Mouse (Mus musculus) embryonic facial prominence, embryonic 15.5 days (tissue): ENCODE results near the gene Tmem119. TPM values are rescaled to one million over a fixed set of nuclear protein-coding genes. Genes with fewer than 3 reads are reported as not detected.

Experiments
- ATAC-seq: fragments of 200-750 bp; cut with Nextera tagmentation; 2 replicates; pipeline ENCODE4 v1.8.0; 2017; ENCODE audit warnings: low read depth, moderate TSS enrichment; ENCODE audit not compliant: insufficient number of reproducible peaks, low FRiP score, low TSS enrichment
- H3K27ac ChIP-seq: fragments of 300-500 bp; sonication (generic); replicated peaks from 2 replicates; pipeline ENCODE4 v1.5.1; 2015; ENCODE audit warnings: mild to moderate bottlenecking, inconsistent platforms
- H3K27me3 ChIP-seq: fragments of 300-500 bp; sonication (generic); 2 replicates; pipeline ENCODE4 v1.6.1; 2015; ENCODE audit warnings: inconsistent platforms
- H3K36me3 ChIP-seq: fragments of 300-500 bp; sonication (generic); 2 replicates; pipeline ENCODE4 v1.6.1; 2015; ENCODE audit warnings: mild to moderate bottlenecking, inconsistent platforms
- H3K4me1 ChIP-seq: fragments of 300-500 bp; sonication (generic); 2 replicates; pipeline ENCODE4 v1.6.1; 2015; ENCODE audit warnings: inconsistent platforms
- H3K4me2 ChIP-seq: fragments of 300-500 bp; sonication (generic); replicated peaks from 2 replicates; pipeline ENCODE4 v1.6.1; 2015; ENCODE audit warnings: mild to moderate bottlenecking, inconsistent platforms
- H3K4me3 ChIP-seq: fragments of 300-500 bp; sonication (generic); replicated peaks from 2 replicates; pipeline ENCODE4 v1.5.1; 2015; ENCODE audit warnings: mild to moderate bottlenecking, inconsistent platforms
- H3K9ac ChIP-seq: fragments of 300-500 bp; sonication (generic); 2 replicates; pipeline ENCODE4 v1.6.1; 2015; ENCODE audit warnings: inconsistent platforms
- H3K9me3 ChIP-seq: fragments of 300-500 bp; sonication (generic); replicated peaks from 2 replicates; pipeline ENCODE4 v1.6.1; 2016; ENCODE audit warnings: inconsistent platforms
- WGBS: fragments of 180-500 bp; shearing (Covaris S2); methylation state at CpG from one replicate; pipeline ENCODE4 v1.1.7; 2015; 5-methylcytosine and 5-hydroxymethylcytosine counted together
- polyA plus RNA-seq: library from polyadenylated mRNA; unstranded; fragments of >200 nt; fragmentation: Nextera tagmentation; extraction: Ambion mirVana; gene quantifications from 2 replicates; pipeline ENCODE4 v1.2.1, GENCODE M21; 2015

The Tmem119 gene
- polyA plus RNA-seq, 1 experiment from 2014 or later: 197 TPM

GRCm38 (mm10) chr5:113776128-113776895, 24.0 kb downstream of the Tmem119 start:
- 88% methylated on average over 15 of the region's 15 CpGs for WGBS
- no peak overlapping the region for H3K9ac ChIP-seq
- H3K9me3 ChIP-seq: no peaks in the 10 kb centered on the region
- H3K4me3 ChIP-seq: no peak overlapping the region
- peaks cover 23% of the 10 kb centered on the region for H3K4me1 ChIP-seq
- H3K27me3 ChIP-seq: no peaks in the 10 kb centered on the region
- H3K36me3 ChIP-seq: peaks cover 34% of the 10 kb centered on the region
- ATAC-seq: no peak
- H3K27ac ChIP-seq: no peak overlapping the region; the same call in 1 of the 2 replicates
- H3K4me2 ChIP-seq: no peak overlapping the region

- no peak overlapping the region for H3K4me2 ChIP-seq
- no peaks in the 10 kb centered on the region for H3K9me3 ChIP-seq
- H3K36me3 ChIP-seq: peaks cover 34% of the 10 kb centered on the region
- ATAC-seq: no peak
- H3K9ac ChIP-seq: no peak overlapping the region
- H3K27me3 ChIP-seq: no peaks in the 10 kb centered on the region
- H3K4me3 ChIP-seq: no peak overlapping the region
- peaks cover 19% of the 10 kb centered on the region for H3K4me1 ChIP-seq
- H3K27ac ChIP-seq: no peak overlapping the region
- WGBS: 90% methylated on average over 10 of the region's 10 CpGs
These were observed 24.7 kb downstream of the Tmem119 start for GRCm38 (mm10) chr5:113775585-113775984.

DNA sequence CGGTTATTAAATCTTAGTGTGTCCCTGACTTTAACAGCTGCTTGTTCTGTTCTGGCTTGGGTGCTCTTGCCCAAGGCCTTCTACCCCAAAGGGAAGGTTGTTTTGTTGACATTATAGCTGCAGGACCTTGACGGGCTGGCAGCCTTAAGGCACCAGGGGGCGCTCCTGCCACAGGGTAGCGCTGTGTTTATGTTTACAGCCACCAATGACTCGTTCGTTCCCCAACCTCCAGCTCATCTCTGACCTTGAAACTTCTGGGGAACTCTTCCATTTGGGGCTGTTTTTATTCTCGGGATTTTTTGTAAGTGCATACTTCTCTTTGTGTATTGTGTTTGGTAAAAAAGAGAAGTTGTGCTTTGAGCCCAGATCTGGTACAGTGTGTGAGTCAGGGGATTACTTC, 26.7 kb downstream of the Tmem119 start:
- under 1% methylated on average over 7 of the region's 7 CpGs for whole genome bisulfite sequencing
- ATAC-seq: no peak; the same call in 1 of the 2 replicates
- peaks cover 37% of the 10 kb centered on the region for H3K36me3 ChIP-seq

GRCm38 (mm10) chr5:113772905-113773519, 27.3 kb downstream of the Tmem119 start:
- peak overlapping the region; percentile 91 for H3K4me2 ChIP-seq
- ATAC-seq: peak; percentile 14; the same call in 1 of the 2 replicates
- H3K27ac ChIP-seq: no peak overlapping the region; the same call in 1 of the 2 replicates
- peaks cover 43% of the 10 kb centered on the region for H3K36me3 ChIP-seq
- no peaks in the 10 kb centered on the region for H3K27me3 ChIP-seq
- H3K9me3 ChIP-seq: no peaks in the 10 kb centered on the region
- H3K4me3 ChIP-seq: peak overlapping the region; percentile 98
- peaks cover 28% of the 10 kb centered on the region for H3K4me1 ChIP-seq
- WGBS: 2% methylated on average over 38 of the region's 38 CpGs
- H3K9ac ChIP-seq: peak overlapping the region; percentile 59

More for the DNA sequence above, 26.7 kb downstream of the Tmem119 start:
- Histone ChIP-seq H3K4me3 (peak overlapping the region; percentile 98), H3K27ac (no peak overlapping the region; the same call in 1 of the 2 replicates), H3K27me3 (no peaks in the 10 kb centered on the region), H3K4me2 (peak overlapping the region; percentile 91), H3K9ac (no peak overlapping the region), H3K9me3 (no peaks in the 10 kb centered on the region), H3K4me1 (peaks cover 28% of the 10 kb centered on the region)

- ATAC-seq: peak; percentile 86
- peak within 1 kb of the TSS; percentile 97 for H3K9ac ChIP-seq
- H3K4me2 ChIP-seq: peak within 1 kb of the TSS; percentile 91
- H3K9me3 ChIP-seq: no peaks in the 10 kb centered on the region
- under 1% methylated on average over 49 of the region's 49 CpGs for WGBS
- peaks cover 28% of the 10 kb centered on the region for H3K4me1 ChIP-seq
- H3K36me3 ChIP-seq: peaks cover 46% of the 10 kb centered on the region
- H3K27me3 ChIP-seq: no peaks in the 10 kb centered on the region
- peak within 1 kb of the TSS; percentile 98 for H3K27ac ChIP-seq
- peak within 1 kb of the TSS; percentile 98 for H3K4me3 ChIP-seq
These were observed 27.8 kb downstream of the Tmem119 start, which contains the start of the genes Sart3 and Iscu for GRCm38 (mm10) chr5:113772450-113772895. Gene Sart3 (minus strand): TSS chr5:113772510. Gene Iscu (plus strand): TSS chr5:113772748.

DNA sequence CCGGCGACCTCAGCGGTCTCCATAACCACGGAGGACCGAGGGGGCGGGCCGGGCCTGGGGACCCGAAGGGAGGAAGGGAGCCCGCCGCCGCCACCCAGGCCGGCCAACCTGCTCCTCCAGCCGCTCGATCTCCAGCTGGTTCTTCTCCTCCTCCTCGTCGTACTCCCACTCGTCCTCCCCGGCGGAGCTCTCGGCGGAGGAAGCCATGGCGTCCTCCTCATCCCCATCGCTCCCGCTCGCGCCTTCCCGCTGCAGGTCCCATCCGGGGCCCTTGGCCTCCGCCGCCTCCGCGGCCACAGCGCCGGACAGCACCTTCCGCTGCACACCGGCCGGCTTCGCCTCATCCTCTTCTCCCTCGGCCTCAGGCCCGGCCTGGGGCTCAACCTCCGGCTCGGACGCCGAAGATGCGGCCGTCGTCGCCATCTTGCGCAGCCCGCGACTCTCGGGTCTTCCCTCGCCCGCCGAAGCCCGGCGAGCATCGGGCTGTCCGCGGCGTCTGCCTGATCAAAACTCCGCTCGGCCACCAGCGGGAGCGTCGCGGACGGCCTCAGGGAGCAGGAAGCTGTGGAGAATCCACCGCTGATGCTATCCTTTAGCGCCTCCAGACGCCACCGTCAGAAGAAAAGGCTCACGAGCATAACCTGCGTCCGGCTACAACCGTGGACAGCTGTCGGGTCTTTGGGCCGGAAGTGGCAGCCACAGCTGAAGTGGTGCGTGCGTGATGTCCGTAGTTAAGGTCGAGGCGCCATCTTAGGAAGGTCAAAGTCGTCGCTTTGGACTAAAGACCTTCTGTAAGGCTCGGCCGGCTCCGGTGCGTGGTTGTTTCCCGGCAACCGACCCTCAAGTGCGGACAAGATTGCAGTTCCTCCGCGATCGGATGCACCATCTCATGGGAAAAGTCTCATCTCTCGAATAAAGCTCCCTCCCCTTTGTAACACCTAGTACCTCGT, 28.8 kb downstream of the Tmem119 start:
- Histone ChIP-seq H3K27me3 (no peaks in the 10 kb centered on the region), H3K36me3 (peaks cover 48% of the 10 kb centered on the region), H3K4me2 (peak overlapping the region; percentile 91), H3K4me1 (peaks cover 28% of the 10 kb centered on the region), H3K9me3 (no peaks in the 10 kb centered on the region), H3K4me3 (peak overlapping the region; percentile 98), H3K9ac (peak overlapping the region; percentile 97), H3K27ac (peak overlapping the region; percentile 98)
- ATAC-seq: peak; percentile 79
- under 1% methylated on average over 96 of the region's 97 CpGs for WGBS

GRCm38 (mm10) chr5:113768806-113769205, 31.5 kb downstream of the Tmem119 start:
- 83% methylated on average over 8 of the region's 8 CpGs for WGBS

GRCm38 (mm10) chr5:113765641-113766526, 34.4 kb downstream of the Tmem119 start:
- no peak overlapping the region for H3K27ac ChIP-seq
- H3K9ac ChIP-seq: no peak overlapping the region
- H3K4me2 ChIP-seq: no peak overlapping the region
- ATAC-seq: no peak
- H3K4me3 ChIP-seq: no peak overlapping the region
- peaks cover 17% of the 10 kb centered on the region for H3K4me1 ChIP-seq
- 89% methylated on average over 13 of the region's 13 CpGs for WGBS
- peaks cover 63% of the 10 kb centered on the region for H3K36me3 ChIP-seq
- no peaks in the 10 kb centered on the region for H3K9me3 ChIP-seq
- H3K27me3 ChIP-seq: no peaks in the 10 kb centered on the region

More at GRCm38 (mm10) chr5:113768806-113769205, 31.5 kb downstream of the Tmem119 start:
- no peak overlapping the region for H3K27ac ChIP-seq
- no peak for ATAC-seq
- no peak overlapping the region for H3K4me2 ChIP-seq
- H3K9me3 ChIP-seq: no peaks in the 10 kb centered on the region
- no peak overlapping the region for H3K9ac ChIP-seq
- peaks cover 26% of the 10 kb centered on the region for H3K4me1 ChIP-seq
- no peaks in the 10 kb centered on the region for H3K27me3 ChIP-seq
- H3K4me3 ChIP-seq: no peak overlapping the region
- peaks cover 36% of the 10 kb centered on the region for H3K36me3 ChIP-seq

DNA sequence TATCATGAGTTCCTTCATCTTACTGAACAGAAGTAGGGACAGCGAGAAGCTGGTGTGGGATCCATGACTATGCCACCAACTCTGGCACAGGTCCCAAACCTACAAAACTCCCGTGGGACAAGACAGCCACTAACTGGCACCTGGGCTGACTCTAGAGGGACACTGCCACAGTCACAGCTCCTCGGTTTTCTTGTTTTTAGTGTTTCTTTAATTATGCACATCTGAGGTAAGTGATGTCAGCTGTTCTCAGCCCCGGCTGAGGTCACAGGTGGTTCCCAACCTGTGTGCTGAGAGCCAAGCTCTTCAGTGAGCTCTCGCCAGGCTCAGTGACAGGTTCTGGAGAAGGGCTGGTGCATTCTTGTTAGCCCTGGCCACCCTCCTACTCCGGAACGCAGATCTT, 35.9 kb downstream of the Tmem119 start:
- WGBS: 83% methylated on average over 7 of the region's 7 CpGs
- Histone ChIP-seq H3K27ac (no peak overlapping the region), H3K4me2 (no peak overlapping the region), H3K4me3 (no peak overlapping the region), H3K9me3 (no peaks in the 10 kb centered on the region), H3K9ac (no peak overlapping the region), H3K36me3 (peaks cover 76% of the 10 kb centered on the region), H3K27me3 (no peaks in the 10 kb centered on the region), H3K4me1 (peaks cover 3% of the 10 kb centered on the region)
- no peak for ATAC-seq

DNA sequence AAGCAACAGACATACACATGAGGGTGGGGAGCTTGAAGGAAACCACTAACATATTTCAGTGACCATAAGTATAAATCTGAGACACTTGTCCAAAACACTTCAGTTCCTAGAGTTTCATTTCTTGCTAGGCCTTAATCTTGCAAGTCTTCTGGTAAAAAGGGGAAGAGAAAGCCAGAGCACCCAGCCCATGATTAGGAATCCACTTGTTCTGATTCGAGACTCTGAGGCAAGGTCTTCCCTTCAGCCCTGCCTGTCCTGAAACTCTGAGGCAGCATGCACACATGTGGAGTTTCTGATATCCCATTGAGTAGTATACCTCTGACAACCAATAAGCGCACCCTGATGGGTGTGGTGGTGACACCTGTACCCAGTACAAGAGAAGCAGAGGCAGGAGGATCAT, 38.7 kb downstream of the Tmem119 start:
- ATAC-seq: no peak

More for the DNA sequence above, 38.7 kb downstream of the Tmem119 start:
- no peak overlapping the region for H3K27ac ChIP-seq
- H3K4me3 ChIP-seq: no peak overlapping the region
- no peaks in the 10 kb centered on the region for H3K4me1 ChIP-seq
- no peak overlapping the region for H3K9ac ChIP-seq
- peaks cover 81% of the 10 kb centered on the region for H3K36me3 ChIP-seq
- no peaks in the 10 kb centered on the region for H3K9me3 ChIP-seq
- H3K27me3 ChIP-seq: no peaks in the 10 kb centered on the region
- 92% methylated on average over 2 of the region's 2 CpGs for WGBS
- no peak overlapping the region for H3K4me2 ChIP-seq
